Mouse (Mus musculus) MEL-GATA-1-ER (cell line): ENCODE measurements around the gene Pglyrp2.

Experiments
- DNase-seq: peaks from one replicate; pipeline ENCODE4 v3.0.0-alpha.2; 2012; ENCODE audit warnings: low read depth; ENCODE audit errors: extremely low read depth

The Pglyrp2 gene

GRCm38 (mm10) chr17:32424034-32424433 lies at the start of gene Pglyrp2:
TSS of gene Pglyrp2 (minus strand) at chr17:32424167.
- DNase-seq, result peak; percentile 74

GRCm38 (mm10) chr17:32472176-32472575 lies 48.2 kb upstream of the Pglyrp2 start:
- no peak for DNase-seq

- no peak for DNase-seq
These were observed 46.8 kb upstream of the Pglyrp2 start for GRCm38 (mm10) chr17:32470795-32471194.

GRCm38 (mm10) chr17:32468494-32468893 lies 44.5 kb upstream of the Pglyrp2 start:
- no peak for DNase-seq

GRCm38 (mm10) chr17:32454997-32455396 lies 31.0 kb upstream of the Pglyrp2 start:
- DNase-seq, result peak; percentile 10

- DNase-seq, result no peak
These were observed 30.2 kb upstream of the Pglyrp2 start for GRCm38 (mm10) chr17:32454188-32454587.

GRCm38 (mm10) chr17:32452482-32452881 lies 28.5 kb upstream of the Pglyrp2 start, which contains the start of gene Cyp4f39:
TSS of gene Cyp4f39 (plus strand) at chr17:32452723.
- peak; percentile 8 for DNase-seq

GRCm38 (mm10) chr17:32450844-32451537 lies 27.0 kb upstream of the Pglyrp2 start:
- DNase-seq, result no peak

- no peak for DNase-seq
These were observed 25.1 kb upstream of the Pglyrp2 start for GRCm38 (mm10) chr17:32449042-32449441.

- DNase-seq, result no peak
These were observed 23.2 kb upstream of the Pglyrp2 start for GRCm38 (mm10) chr17:32447195-32447594.

- DNase-seq, result no peak
These were observed 21.0 kb upstream of the Pglyrp2 start for GRCm38 (mm10) chr17:32445016-32445415.

- DNase-seq, result no peak
These were observed 19.3 kb upstream of the Pglyrp2 start for GRCm38 (mm10) chr17:32443245-32443644.

- DNase-seq, result no peak
These were observed 13.1 kb upstream of the Pglyrp2 start for GRCm38 (mm10) chr17:32437106-32437505.

- DNase-seq, result no peak
These were observed 11.2 kb upstream of the Pglyrp2 start for GRCm38 (mm10) chr17:32435151-32435550.

- no peak for DNase-seq
These were observed 10.4 kb upstream of the Pglyrp2 start for GRCm38 (mm10) chr17:32434324-32434723.

GRCm38 (mm10) chr17:32431972-32432371 lies 8.0 kb upstream of the Pglyrp2 start:
- no peak for DNase-seq

GRCm38 (mm10) chr17:32426610-32427009 lies 2.6 kb upstream of the Pglyrp2 start:
- DNase-seq, result no peak

GRCm38 (mm10) chr17:32420781-32421180 lies 3.2 kb downstream of the Pglyrp2 start:
- DNase-seq, result no peak

GRCm38 (mm10) chr17:32419989-32420388 lies 4.0 kb downstream of the Pglyrp2 start:
- DNase-seq, result no peak

- DNase-seq, result no peak
These were observed 7.2 kb downstream of the Pglyrp2 start for GRCm38 (mm10) chr17:32416771-32417170.

GRCm38 (mm10) chr17:32415417-32416020 lies 8.4 kb downstream of the Pglyrp2 start:
- DNase-seq, result no peak

GRCm38 (mm10) chr17:32411898-32412297 lies 12.1 kb downstream of the Pglyrp2 start:
- no peak for DNase-seq

GRCm38 (mm10) chr17:32403417-32403816 lies 20.6 kb downstream of the Pglyrp2 start, which contains the start of gene Rasal3:
TSS of gene Rasal3 (minus strand) at chr17:32403583.
- no peak for DNase-seq
